Mouse (Mus musculus) midbrain, embryonic 10.5 days (tissue): ENCODE data around the gene Smarcd1. TPM values are rescaled to one million over a fixed set of nuclear protein-coding genes. Genes with fewer than 3 reads are reported as not detected.
A peak's percentile ranks its signal among the peaks of the same experiment; 100 is the strongest.
"Not testable (repeated sequence)": the region's sequence is repeated elsewhere in the genome, so short reads cannot be mapped to it uniquely, and the experiment has no call there.

Source experiments
- DNase-seq: peaks from one replicate; pipeline ENCODE4 v3.0.0-alpha.2; 2017; ENCODE audit warnings: low spot score
- H3K27ac ChIP-seq: fragments of 300-500 bp; sonication (generic); replicated peaks from 2 replicates; pipeline ENCODE4 v1.5.1; 2016; ENCODE audit warnings: mild to moderate bottlenecking
- H3K27me3 ChIP-seq: fragments of 300-500 bp; sonication (generic); 2 replicates; pipeline ENCODE4 v1.6.1; 2016; ENCODE audit warnings: low read depth, mild to moderate bottlenecking; ENCODE audit not compliant: poor library complexity, severe bottlenecking
- H3K36me3 ChIP-seq: fragments of 300-500 bp; sonication (generic); 2 replicates; pipeline ENCODE4 v1.6.1; 2016; ENCODE audit warnings: mild to moderate bottlenecking, moderate library complexity
- H3K4me1 ChIP-seq: fragments of 300-500 bp; sonication (generic); 2 replicates; pipeline ENCODE4 v1.6.1; 2016
- H3K4me3 ChIP-seq: fragments of 300-500 bp; sonication (generic); 2 replicates; pipeline ENCODE4 v1.5.1; 2016; ENCODE audit warnings: mild to moderate bottlenecking, moderate library complexity
- H3K9me3 ChIP-seq: fragments of 300-500 bp; sonication (generic); replicated peaks from 2 replicates; pipeline ENCODE4 v1.6.1; 2016; ENCODE audit warnings: mild to moderate bottlenecking
- WGBS: fragments of 180-500 bp; shearing (Covaris S2); methylation state at CpG from one replicate; pipeline ENCODE4 v1.1.7; 2016; 5-methylcytosine and 5-hydroxymethylcytosine counted together
- polyA plus RNA-seq: library from polyadenylated mRNA; unstranded; fragments of >200 nt; fragmentation: Nextera tagmentation; extraction: Ambion mirVana; gene quantifications from 2 replicates; pipeline ENCODE4 v1.2.1, GENCODE M21; 2016

Gene Smarcd1
- polyA plus RNA-seq, 1 experiment from 2014 or later: 98.1 TPM

DNA sequence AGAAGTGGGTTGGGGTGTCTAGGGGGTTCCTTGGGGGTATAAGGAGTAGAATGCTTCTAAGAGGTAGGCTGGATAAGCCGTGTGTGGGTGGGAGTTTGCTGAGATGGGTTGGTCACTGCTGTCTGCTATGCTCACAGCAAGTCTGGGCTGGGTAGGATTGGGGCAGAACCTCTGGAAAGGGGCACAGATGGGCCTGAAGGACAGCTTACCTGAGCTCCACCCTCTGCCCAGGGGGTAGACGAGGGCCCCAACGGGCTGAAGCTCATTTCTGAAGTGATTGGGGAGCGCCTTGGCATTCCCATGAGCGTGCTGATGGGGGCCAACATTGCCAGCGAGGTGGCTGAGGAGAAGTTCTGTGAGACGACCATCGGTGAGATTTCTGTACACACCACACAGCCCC is 17.9 kb downstream of the Smarcd1 start:
- no peak overlapping the region for H3K4me3 ChIP-seq
- peaks cover 67% of the 10 kb centered on the region for H3K4me1 ChIP-seq
- no peak overlapping the region; the same call in 1 of the 2 replicates for H3K27ac ChIP-seq
- WGBS: 74% methylated on average over 8 of the region's 8 CpGs
- DNase-seq: no peak
- no peaks in the 10 kb centered on the region for H3K27me3 ChIP-seq
- peaks cover 80% of the 10 kb centered on the region for H3K36me3 ChIP-seq
- no peaks in the 10 kb centered on the region for H3K9me3 ChIP-seq

DNA sequence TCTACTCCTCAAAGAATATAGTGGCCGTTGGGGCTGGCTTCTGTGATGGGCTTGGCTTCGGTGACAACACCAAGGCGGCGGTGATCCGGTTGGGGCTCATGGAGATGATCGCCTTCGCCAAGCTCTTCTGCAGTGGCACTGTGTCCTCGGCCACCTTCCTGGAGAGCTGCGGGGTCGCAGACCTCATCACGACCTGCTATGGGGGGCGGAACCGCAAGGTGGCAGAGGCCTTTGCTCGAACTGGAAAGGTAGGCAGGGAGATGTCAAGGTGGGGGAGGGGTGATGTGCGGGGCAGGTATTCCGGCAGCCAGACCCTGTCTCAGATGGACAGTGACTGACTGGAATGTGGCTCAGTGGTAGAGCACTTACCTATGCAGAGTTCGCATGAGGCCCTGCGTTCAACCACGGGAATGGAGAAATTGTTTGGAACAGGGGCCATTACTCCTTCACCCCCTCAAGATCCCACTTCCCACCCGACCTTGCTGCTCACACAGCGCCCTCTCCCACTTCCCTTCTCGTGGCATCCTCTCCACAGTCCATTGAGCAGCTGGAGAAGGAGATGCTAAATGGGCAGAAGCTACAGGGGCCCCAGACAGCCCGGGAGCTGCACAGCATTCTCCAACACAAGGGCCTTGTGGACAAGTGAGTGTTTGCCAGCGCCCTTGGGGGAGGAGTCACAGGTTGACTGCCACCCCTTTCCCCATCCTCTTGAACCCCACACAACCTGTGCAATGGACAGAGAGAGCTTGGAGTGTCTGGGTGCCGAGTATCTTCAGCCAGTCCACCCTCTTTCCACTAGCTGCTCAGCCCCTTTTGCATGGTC is 20.2 kb downstream of the Smarcd1 start:
- Histone ChIP-seq H3K36me3 (peaks cover 62% of the 10 kb centered on the region), H3K27ac (no peak overlapping the region), H3K4me3 (no peak overlapping the region), H3K27me3 (no peaks in the 10 kb centered on the region), H3K9me3 (no peaks in the 10 kb centered on the region), H3K4me1 (peaks cover 70% of the 10 kb centered on the region)
- WGBS: 86% methylated on average over 25 of the region's 25 CpGs
- no peak for DNase-seq

DNA sequence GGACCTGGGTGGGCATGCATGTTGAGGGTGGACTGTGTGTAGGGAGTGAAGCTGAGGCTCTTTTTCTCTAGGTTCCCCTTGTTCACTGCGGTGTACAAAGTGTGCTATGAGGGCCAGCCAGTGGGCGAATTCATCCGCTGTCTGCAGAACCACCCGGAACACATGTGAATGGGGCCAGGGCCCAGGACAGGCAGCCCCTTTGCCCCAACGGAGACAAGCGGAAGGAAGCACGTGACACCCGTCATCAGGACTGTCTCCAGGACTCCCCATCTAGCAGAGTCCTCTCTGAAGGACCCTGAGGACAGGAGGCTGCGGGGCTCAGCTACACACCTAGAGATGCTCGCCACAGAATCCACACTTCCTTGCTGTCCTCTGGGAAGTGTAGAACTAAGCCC is 21.2 kb downstream of the Smarcd1 start:
- peaks cover 61% of the 10 kb centered on the region for H3K36me3 ChIP-seq
- WGBS: 45% methylated on average over 10 of the region's 10 CpGs
- H3K9me3 ChIP-seq: no peaks in the 10 kb centered on the region
- no peaks in the 10 kb centered on the region for H3K27me3 ChIP-seq
- H3K27ac ChIP-seq: peak overlapping the region; percentile 93
- DNase-seq: no peak
- H3K4me3 ChIP-seq: 0 out of 2 replicates have a peak overlapping the region, but pooled peaks have one; percentile 98
- H3K4me1 ChIP-seq: peaks cover 61% of the 10 kb centered on the region

DNA sequence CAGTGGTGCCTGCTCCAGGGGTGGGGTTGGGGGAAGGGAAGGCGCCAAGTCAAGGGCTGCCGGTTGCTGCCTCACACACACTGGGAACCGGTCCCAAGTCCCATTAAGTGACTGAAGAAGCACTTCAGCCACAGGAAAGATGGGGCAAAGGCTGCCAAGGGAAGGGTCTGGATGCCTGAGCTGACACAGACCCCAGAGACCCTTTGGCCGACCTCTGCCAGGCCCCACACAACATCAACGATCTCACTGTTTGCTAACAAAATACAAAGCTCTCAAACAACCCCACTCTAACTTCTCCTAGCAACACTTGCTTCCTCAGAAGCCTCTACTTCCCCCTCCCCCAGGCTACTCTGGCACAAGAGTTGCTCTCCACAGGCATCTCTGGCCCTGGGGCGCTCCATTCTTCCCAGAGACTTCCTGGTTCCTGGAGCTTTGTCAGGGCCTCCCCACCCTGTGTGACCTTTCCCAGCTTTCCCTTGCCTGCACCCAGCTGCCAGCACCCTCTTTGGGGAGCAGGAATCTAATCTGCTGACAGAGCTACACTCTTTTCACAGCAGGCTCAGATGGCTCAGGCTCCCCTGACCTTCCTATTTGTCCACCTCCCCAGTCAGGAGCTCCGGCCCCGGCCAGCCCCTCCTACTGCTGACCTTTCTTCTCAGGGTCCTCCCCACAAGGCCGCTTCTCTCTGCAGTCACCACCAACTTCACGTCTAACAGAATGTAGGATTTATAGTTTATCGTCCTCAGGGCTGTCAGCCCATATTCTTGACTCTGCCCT is 21.8 kb downstream of the Smarcd1 start:
- Histone ChIP-seq H3K27me3 (no peaks in the 10 kb centered on the region), H3K4me1 (peaks cover 55% of the 10 kb centered on the region), H3K27ac (peak overlapping the region; percentile 93), H3K36me3 (peaks cover 61% of the 10 kb centered on the region), H3K4me3 (peak overlapping the region; percentile 98), H3K9me3 (no peaks in the 10 kb centered on the region; the same call in 1 of the 2 replicates)
- DNase-seq: peak; percentile 49
- 10% methylated on average over 11 of the region's 11 CpGs for WGBS

DNA sequence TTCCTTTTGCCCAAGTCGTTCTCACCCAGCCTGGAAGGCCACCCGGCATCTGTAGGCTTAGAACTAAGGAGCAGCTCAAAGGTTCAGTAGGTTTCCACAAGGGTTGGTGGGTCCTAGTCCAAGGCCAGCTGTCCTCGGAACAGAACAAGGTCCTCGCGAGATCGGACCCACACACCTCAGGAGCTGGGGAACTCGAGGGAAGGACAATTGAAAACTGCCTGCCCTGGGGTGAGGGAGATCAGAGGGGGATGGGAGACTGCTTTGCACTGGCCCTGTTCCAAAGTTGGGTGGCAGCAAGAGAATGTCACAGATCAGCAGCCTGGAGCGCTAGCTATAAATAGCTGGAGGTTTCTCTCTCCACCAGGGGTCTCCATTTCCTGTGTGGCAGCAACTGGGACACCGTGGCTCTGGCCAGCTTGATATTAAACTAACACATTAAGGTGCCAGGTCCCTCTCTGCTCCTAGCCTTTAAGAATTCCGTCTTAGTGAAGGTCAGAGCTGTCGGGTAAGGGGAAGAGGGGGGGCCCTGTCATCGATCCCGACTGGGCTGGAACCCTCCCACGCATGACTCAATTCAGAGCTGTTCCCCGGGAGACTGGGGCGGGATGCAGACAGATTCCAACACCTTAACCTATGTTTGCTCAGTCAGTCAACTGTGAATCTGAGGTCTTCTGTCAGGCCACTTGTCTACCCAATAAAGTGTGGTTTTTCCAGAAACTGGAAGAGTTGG is 22.5 kb downstream of the Smarcd1 start:
- Histone ChIP-seq H3K36me3 (peaks cover 61% of the 10 kb centered on the region), H3K27ac (peak overlapping the region; percentile 93), H3K4me3 (peak overlapping the region; percentile 98), H3K27me3 (no peaks in the 10 kb centered on the region), H3K9me3 (no peaks in the 10 kb centered on the region; the same call in 1 of the 2 replicates), H3K4me1 (peaks cover 54% of the 10 kb centered on the region)
- peak; percentile 61 for DNase-seq
- WGBS: 10% methylated on average over 16 of the region's 16 CpGs

DNA sequence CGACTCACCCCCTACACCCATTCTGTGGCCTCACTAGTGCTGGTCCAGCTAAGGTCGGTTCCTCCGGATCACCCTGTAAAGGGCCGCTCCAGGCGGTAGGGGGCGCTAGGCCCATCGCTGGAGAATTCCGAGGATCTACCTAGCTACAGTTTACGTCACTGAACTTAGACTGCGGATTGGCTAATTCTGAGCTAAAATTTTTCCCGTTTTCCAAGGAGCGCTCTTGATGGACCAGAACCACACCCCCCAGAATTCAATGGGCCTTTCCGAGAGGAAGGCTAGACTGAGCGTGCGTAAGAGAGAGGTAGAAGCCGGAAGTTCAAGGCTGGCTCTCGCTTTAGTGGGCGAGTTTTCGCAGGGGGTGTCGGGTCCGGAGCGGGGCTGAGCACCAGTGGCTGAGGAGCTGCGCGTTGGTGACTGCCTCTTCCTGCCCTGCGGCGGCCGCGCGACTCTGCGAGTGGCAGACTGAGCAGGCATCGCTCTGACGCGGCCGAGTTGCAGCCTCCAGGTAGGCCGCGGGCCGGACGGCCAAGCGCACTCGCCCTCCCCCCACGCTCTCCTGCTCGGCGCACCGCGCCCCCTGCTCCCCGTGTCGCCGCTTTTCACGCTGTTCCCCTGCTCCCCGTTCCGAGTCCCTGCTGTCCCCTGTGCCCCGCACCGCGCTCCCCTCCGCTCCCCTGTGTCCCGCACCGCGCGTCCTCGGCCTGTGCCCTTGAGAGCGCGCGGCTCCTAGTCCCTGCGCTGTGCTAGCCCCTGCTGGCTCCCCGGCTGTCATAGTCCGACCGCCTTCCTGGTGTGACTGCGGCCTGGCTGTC is 23.6 kb downstream of the Smarcd1 start, which contains the start of gene Cox14:
Gene Cox14, plus strand, starts transcription at position 278 of the 815 bp plus-strand sequence.
- H3K4me1 ChIP-seq: peaks cover 47% of the 10 kb centered on the region
- no peaks in the 10 kb centered on the region for H3K27me3 ChIP-seq
- peak; percentile 95 for DNase-seq
- peak within 1 kb of the TSS; percentile 93 for H3K27ac ChIP-seq
- H3K9me3 ChIP-seq: no peaks in the 10 kb centered on the region; the same call in 1 of the 2 replicates
- WGBS: under 1% methylated on average over 68 of the region's 68 CpGs
- peaks cover 62% of the 10 kb centered on the region for H3K36me3 ChIP-seq
- peak within 1 kb of the TSS; percentile 98 for H3K4me3 ChIP-seq

DNA sequence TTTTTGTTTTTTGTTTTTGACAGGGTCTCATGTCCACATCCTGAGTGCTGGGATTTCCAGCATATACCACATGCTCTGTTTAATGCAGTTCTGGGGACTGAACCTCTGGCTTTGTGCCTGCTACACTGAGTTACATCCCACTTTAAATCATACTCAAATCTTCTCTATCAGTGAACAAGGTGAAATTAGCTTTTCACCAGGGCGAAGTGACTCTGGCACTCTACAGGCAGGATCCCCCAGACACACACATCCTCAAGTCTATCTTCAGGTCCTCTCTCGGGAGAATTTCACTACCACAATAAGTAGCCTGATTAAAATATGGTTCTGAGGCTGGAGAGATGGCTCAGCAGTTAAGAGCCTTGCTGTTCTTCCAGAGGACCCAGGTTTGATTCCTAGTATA is 24.6 kb downstream of the Smarcd1 start:
- peaks cover 59% of the 10 kb centered on the region for H3K36me3 ChIP-seq
- H3K27ac ChIP-seq: no peak overlapping the region
- DNase-seq: no peak
- H3K4me3 ChIP-seq: peak overlapping the region; percentile 98
- no peaks in the 10 kb centered on the region; the same call in 1 of the 2 replicates for H3K9me3 ChIP-seq
- H3K4me1 ChIP-seq: peaks cover 43% of the 10 kb centered on the region
- WGBS: 81% methylated on average over 2 of the region's 2 CpGs
- H3K27me3 ChIP-seq: no peaks in the 10 kb centered on the region

DNA sequence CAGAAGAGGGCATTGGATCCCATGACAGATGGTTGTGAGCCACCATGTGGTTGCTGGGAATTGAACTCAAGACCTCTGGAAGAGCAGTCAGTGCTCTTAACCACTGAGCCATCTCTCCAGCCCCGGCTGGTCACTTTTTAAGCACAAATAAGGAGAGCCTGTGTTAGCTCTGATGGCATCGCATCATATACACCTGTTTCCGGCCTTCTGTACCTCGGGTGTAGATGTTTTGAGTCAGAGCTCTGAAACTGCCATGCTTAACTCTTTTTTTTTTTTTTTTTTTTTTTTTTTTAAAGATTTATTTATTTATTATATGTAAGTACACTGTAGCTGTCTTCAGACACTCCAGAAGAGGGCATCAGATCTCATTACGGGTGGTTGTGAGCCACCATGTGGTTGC is 25.1 kb downstream of the Smarcd1 start:
- 85% methylated on average over 5 of the region's 5 CpGs for WGBS
- DNase-seq, H3K27me3 ChIP-seq, H3K27ac ChIP-seq, H3K9me3 ChIP-seq, H3K4me3 ChIP-seq: not testable (repeated sequence)
- Histone ChIP-seq H3K4me1 (peaks cover 40% of the 10 kb centered on the region), H3K36me3 (peaks cover 59% of the 10 kb centered on the region)

DNA sequence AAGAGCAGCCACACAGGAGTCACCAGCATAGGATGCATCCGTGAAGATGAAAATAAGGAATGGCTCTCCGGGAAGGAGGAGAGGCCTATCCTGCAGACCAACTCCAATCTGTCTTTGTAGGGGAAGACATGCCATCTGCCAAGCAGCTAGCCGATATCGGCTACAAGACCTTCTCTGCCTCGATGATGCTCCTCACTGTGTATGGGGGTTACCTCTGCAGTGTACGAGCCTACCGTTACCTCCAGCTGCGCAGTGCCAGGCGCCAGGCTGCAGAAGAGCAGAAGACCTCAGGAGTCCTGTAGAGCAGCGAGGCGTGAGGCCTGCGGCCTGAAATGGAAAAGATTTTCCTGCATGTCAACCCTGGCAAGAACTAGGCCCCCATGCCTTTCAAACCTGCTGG is 25.6 kb downstream of the Smarcd1 start:
- Histone ChIP-seq H3K27ac (no peak overlapping the region), H3K27me3 (no peaks in the 10 kb centered on the region), H3K36me3 (peaks cover 59% of the 10 kb centered on the region), H3K9me3 (no peaks in the 10 kb centered on the region; the same call in 1 of the 2 replicates), H3K4me3 (no peak overlapping the region), H3K4me1 (peaks cover 36% of the 10 kb centered on the region)
- DNase-seq: no peak
- WGBS: 96% methylated on average over 12 of the region's 12 CpGs

DNA sequence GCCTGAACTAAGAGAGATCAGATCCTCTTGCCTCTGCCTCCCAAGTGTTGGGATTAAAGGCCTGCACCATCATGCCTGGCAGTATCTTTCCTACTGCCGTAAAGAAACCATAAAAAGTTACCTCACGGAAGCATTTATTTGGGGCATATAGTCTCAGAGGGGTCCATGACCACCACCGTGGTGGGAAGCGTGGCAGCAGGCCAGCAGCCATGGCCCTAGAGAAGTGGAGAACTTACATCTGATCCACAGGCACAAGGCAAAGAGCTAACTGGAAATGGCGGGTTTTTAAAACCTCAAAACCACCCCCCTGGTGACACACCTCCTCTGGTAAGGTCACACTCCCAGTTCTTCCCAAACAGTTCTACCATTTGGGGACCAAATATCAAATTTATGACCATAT is 26.3 kb downstream of the Smarcd1 start:
- H3K4me1 ChIP-seq: peaks cover 29% of the 10 kb centered on the region
- no peaks in the 10 kb centered on the region for H3K27me3 ChIP-seq
- DNase-seq: no peak
- H3K4me3 ChIP-seq: no peak overlapping the region
- peaks cover 62% of the 10 kb centered on the region for H3K36me3 ChIP-seq
- no peak overlapping the region for H3K27ac ChIP-seq
- 96% methylated on average over 5 of the region's 5 CpGs for WGBS
- no peaks in the 10 kb centered on the region; the same call in 1 of the 2 replicates for H3K9me3 ChIP-seq

DNA sequence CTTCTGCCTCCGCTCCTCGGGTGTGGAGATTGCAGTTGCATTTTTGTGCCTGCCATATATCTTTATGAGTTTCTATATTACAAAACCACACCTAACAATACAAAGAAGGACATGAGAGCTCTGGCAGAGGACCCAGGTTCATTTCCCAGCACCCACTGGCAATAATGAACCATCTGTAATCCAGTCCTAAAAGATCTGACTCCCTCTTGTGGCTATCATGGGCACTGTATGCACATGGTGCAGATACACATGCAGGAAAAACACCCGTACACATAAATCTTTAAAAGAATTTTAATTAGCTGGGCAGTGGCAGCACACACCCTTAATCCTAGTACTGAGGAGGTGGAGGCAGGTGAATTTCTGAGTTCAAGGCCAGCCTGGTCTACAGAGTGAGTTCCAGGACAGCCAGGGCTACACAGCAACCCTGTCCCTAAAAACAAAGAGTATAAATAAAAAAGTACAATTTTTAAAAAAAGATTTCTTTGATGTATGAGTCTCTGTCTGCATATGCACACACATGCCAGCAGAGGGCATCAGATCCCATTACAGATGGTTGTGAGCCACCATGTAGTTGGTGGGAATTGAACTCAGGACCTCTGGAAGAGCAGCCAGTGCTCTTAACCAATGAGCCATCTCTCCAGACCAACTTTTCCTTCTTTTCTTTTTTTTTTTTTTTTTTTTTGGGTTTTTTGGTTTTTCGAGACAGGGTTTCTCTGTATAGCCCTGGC is 27.3 kb downstream of the Smarcd1 start:
- Histone ChIP-seq H3K27ac (no peak overlapping the region), H3K4me3 (no peak overlapping the region), H3K27me3 (no peaks in the 10 kb centered on the region), H3K4me1 (peaks cover 19% of the 10 kb centered on the region), H3K36me3 (peaks cover 66% of the 10 kb centered on the region), H3K9me3 (no peaks in the 10 kb centered on the region; the same call in 1 of the 2 replicates)
- 93% methylated on average over 4 of the region's 4 CpGs for WGBS
- no peak for DNase-seq
